Mouse (Mus musculus) hindbrain, postnatal 0 days (tissue): ENCODE data around the gene Slfn9. TPM values are rescaled to one million over a fixed set of nuclear protein-coding genes. Genes with fewer than 3 reads are reported as not detected.
A peak's percentile ranks its signal among the peaks of the same experiment; 100 is the strongest.
"Not testable (repeated sequence)": the region's sequence is repeated elsewhere in the genome, so short reads cannot be mapped to it uniquely, and the experiment has no call there.

Experiments used
- ATAC-seq: fragments of 200-750 bp; cut with Nextera tagmentation; 2 replicates; pipeline ENCODE4 v1.8.0; 2017; ENCODE audit warnings: mild to moderate bottlenecking, moderate TSS enrichment, moderate library complexity
- DNase-seq: peaks from one replicate; pipeline ENCODE4 v3.0.0-alpha.2; 2015; ENCODE audit warnings: low spot score
- H3K27ac ChIP-seq: fragments of 300-500 bp; sonication (generic); 2 replicates; pipeline ENCODE4 v1.5.1; 2014; ENCODE audit warnings: mild to moderate bottlenecking
- H3K27me3 ChIP-seq: fragments of 300-500 bp; sonication (generic); 2 replicates; pipeline ENCODE4 v1.6.1; 2014; ENCODE audit warnings: low read length, mixed read lengths; ENCODE audit not compliant: insufficient read depth
- H3K36me3 ChIP-seq: fragments of 300-500 bp; sonication (generic); 2 replicates; pipeline ENCODE4 v1.6.1; 2014; ENCODE audit warnings: low read length, mixed read lengths; ENCODE audit not compliant: insufficient read depth
- H3K4me1 ChIP-seq: fragments of 300-500 bp; sonication (generic); 2 replicates; pipeline ENCODE4 v1.6.1; 2014; ENCODE audit warnings: antibody characterized with exemption, low read length, mixed read lengths; ENCODE audit not compliant: insufficient read depth
- H3K4me2 ChIP-seq: fragments of 300-500 bp; sonication (generic); 2 replicates; pipeline ENCODE4 v1.6.1; 2014; ENCODE audit warnings: low read depth, mild to moderate bottlenecking, low read length, moderate library complexity, mixed read lengths
- H3K4me3 ChIP-seq: fragments of 300-500 bp; sonication (generic); 2 replicates; pipeline ENCODE4 v1.5.1; 2014; ENCODE audit warnings: low read length
- H3K9ac ChIP-seq: fragments of 300-500 bp; sonication (generic); replicated peaks from 2 replicates; pipeline ENCODE4 v1.6.1; 2014; ENCODE audit warnings: mild to moderate bottlenecking, low read length, moderate library complexity, mixed read lengths
- H3K9me3 ChIP-seq: fragments of 300-500 bp; sonication (generic); 2 replicates; pipeline ENCODE4 v1.6.1; 2016; ENCODE audit warnings: low read length, mixed read lengths
- CTCF ChIP-seq: IDR thresholded peaks from 2 replicates; pipeline ENCODE4 v1.5.1; 2016; ENCODE audit warnings: antibody characterized with exemption, control low read depth, low read depth
- WGBS: fragments of 180-500 bp; shearing (Covaris S2); extraction: QIAGEN DNeasy Blood & Tissue Kit; methylation state at CpG from one replicate; pipeline ENCODE4 v1.1.7; 2014; 5-methylcytosine and 5-hydroxymethylcytosine counted together
- polyA plus RNA-seq: library from polyadenylated mRNA; unstranded; fragments of >200 nt; fragmentation: Nextera tagmentation; extraction: Ambion mirVana; gene quantifications from 2 replicates; pipeline ENCODE4 v1.2.1, GENCODE M21; 2015
- total RNA-seq: library from RNA; depleted of rRNA; stranded (reverse); fragments of >200 nt; gene quantifications from 2 replicates; pipeline ENCODE4 v1.2.3, GENCODE M21; 2014; rRNA removed

The Slfn9 gene
- total RNA-seq (1.5 and 3.2 TPM in 2 replicates), polyA plus RNA-seq (2.2 and 2.4 TPM in 2 replicates)

DNA sequence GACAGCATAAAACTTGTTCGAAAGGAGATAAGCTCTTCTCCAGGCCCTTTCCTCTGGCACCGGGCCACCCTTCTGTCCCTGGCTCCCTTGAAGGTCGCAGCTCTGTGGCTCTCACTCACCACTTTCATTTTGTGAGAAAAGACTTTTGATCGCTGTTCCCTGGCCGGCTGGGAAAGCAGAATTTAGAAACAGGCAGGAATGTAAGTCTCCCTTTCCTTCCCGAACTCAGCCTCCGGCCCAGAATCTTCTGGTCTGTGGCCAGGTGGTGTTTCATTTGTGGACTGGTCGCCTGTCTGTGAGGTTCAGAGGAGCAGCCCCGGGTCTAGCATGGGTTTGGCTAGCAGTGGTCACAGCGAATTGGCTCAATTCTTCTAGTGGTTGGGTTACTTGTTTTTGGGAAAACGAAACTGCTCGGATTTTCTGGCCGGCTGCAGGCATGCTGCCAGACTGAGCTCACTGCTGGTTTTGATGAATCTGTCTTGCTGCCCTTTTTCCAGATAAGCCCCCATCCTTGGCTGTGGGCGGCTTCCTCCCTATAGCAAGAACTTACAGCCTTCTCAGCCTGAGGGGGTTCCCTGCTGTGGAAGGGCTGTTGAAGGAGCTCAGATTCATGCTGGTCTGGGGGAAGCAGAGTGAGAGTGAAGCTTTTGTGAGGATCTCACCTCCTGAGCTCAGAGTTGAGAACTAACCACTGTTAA, at the start of gene Slfn9:
Gene Slfn9, minus strand, starts transcription at position 362 of the 698 bp plus-strand sequence.
- H3K27ac ChIP-seq, result no peak within 1 kb of the TSS
- H3K36me3 ChIP-seq, result no peaks in the 10 kb centered on the region
- 6% methylated on average over 14 of the region's 14 CpGs for WGBS
- ATAC-seq, result no peak
- no peak for TF ChIP-seq CTCF
- peak; percentile 57 for DNase-seq
- H3K9ac ChIP-seq, result peak within 1 kb of the TSS; percentile 35
- H3K4me1 ChIP-seq, result no peaks in the 10 kb centered on the region
- peak within 1 kb of the TSS; percentile 36 for H3K4me3 ChIP-seq
- peak within 1 kb of the TSS; percentile 61 for H3K4me2 ChIP-seq
- no peaks in the 10 kb centered on the region for H3K27me3 ChIP-seq
- no peaks in the 10 kb centered on the region for H3K9me3 ChIP-seq

DNA sequence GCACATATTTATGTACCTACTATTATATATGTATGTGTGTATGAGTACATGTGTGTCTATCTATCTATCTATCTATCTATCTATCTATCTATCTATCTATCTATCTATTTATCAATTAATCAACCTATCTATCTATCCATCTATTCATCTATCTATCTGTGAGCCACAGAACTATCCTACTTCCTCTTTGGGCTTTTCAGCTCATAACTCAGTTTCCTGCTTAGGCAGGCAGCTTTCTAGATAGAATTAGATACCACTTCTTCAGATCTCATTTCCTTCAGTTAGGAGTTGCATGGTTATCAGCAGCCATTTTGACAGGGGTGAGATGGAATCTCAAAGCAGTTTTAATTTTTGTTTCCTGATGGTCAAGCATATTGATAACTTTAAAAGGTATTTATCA, 49.4 kb upstream of the Slfn9 start:
- Histone ChIP-seq H3K9me3 (no peaks in the 10 kb centered on the region), H3K27me3 (no peaks in the 10 kb centered on the region), H3K4me3 (no peak overlapping the region), H3K9ac (no peak overlapping the region), H3K36me3 (no peaks in the 10 kb centered on the region), H3K4me1 (no peaks in the 10 kb centered on the region), H3K4me2 (no peak overlapping the region), H3K27ac (no peak overlapping the region)
- ATAC-seq, result no peak
- DNase-seq, result no peak
- no peak for TF ChIP-seq CTCF

DNA sequence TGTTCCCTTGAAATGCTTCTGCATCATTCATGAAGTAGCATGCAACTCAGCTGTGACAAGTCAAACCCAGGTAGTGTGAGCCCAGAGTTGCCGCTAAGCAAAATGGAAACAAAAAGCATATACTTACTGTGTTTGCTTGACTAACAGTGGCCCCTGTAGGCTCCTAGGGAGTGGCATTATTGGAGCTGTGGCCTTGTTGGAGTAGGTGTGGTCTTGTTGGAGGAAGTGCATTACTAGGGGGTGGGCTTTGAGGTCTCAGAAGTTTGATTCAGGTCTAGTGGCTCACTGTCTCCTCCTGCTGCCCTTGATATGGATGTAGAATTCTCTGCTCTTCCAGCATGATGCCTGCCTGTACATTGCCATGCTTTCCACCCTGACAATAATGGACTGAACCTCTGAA, 48.7 kb upstream of the Slfn9 start:
- ATAC-seq (no peak), DNase-seq (no peak)
- no peaks in the 10 kb centered on the region for H3K27me3 ChIP-seq
- H3K27ac ChIP-seq, result no peak overlapping the region
- no peaks in the 10 kb centered on the region for H3K4me1 ChIP-seq
- WGBS, result 19% methylated on average over 1 of the region's 1 CpGs
- no peaks in the 10 kb centered on the region for H3K9me3 ChIP-seq
- TF ChIP-seq CTCF, result no peak
- no peak overlapping the region for H3K9ac ChIP-seq
- H3K4me3 ChIP-seq, result no peak overlapping the region
- 0 out of 2 replicates have a peak overlapping the region, but pooled peaks have one; percentile 11 for H3K4me2 ChIP-seq
- no peaks in the 10 kb centered on the region for H3K36me3 ChIP-seq

- Histone ChIP-seq H3K4me3 (no peak overlapping the region), H3K9me3 (no peaks in the 10 kb centered on the region), H3K4me1 (no peaks in the 10 kb centered on the region), H3K27ac (no peak overlapping the region), H3K4me2 (peak overlapping the region; percentile 11; the same call in 1 of the 2 replicates), H3K9ac (no peak overlapping the region), H3K27me3 (no peaks in the 10 kb centered on the region), H3K36me3 (no peaks in the 10 kb centered on the region)
- no peak for TF ChIP-seq CTCF
- ATAC-seq (no peak), DNase-seq (no peak)
- 17% methylated on average over 19 of the region's 19 CpGs for WGBS
Observed at GRCm38 (mm10) chr11:83039796-83040195, 48.2 kb upstream of the Slfn9 start.

- Histone ChIP-seq H3K4me1 (no peaks in the 10 kb centered on the region), H3K36me3 (no peaks in the 10 kb centered on the region), H3K27me3 (no peaks in the 10 kb centered on the region), H3K9ac (no peak overlapping the region), H3K27ac (no peak overlapping the region), H3K4me2 (no peak overlapping the region), H3K4me3 (no peak overlapping the region), H3K9me3 (no peaks in the 10 kb centered on the region)
- WGBS, result 56% methylated on average over 1 of the region's 1 CpGs
- ATAC-seq (no peak), DNase-seq (no peak)
- TF ChIP-seq CTCF, result no peak
Observed at GRCm38 (mm10) chr11:83039156-83039555, 47.5 kb upstream of the Slfn9 start.

GRCm38 (mm10) chr11:83038686-83039085, 47.1 kb upstream of the Slfn9 start:
- not testable (repeated sequence) for H3K4me2 ChIP-seq, H3K4me3 ChIP-seq, H3K9ac ChIP-seq, H3K27ac ChIP-seq, H3K36me3 ChIP-seq, DNase-seq, H3K27me3 ChIP-seq, H3K9me3 ChIP-seq, ATAC-seq, H3K4me1 ChIP-seq
- 85% methylated on average over 3 of the region's 3 CpGs for WGBS

DNA sequence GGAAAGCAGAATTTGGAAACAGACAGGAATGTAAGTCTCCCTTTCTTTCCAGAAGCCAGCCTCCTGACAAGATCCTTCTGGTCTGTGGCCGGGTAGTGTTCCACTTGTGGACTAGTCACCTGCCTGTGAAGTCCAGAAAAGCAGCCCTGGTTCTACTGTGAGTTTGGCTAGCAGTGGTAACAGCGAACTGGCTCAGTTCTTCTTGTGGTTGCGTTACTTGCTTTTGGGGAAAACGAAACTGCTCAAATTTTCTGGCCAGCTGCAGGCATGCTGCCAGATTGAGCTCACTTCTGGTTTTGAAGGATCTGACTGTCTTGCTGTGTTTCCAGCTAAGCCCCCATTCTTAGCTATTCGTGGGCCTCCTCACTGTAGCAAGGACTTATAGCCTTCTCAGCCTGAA, 29.0 kb upstream of the Slfn9 start, which contains the start of gene Slfn8:
Gene Slfn8, minus strand, starts transcription at position 190 of the 400 bp plus-strand sequence.
- DNase-seq (peak; percentile 10), ATAC-seq (no peak)
- Histone ChIP-seq H3K4me3 (no peak within 1 kb of the TSS), H3K27ac (no peak within 1 kb of the TSS), H3K4me2 (no peak within 1 kb of the TSS), H3K27me3 (no peaks in the 10 kb centered on the region), H3K9ac (no peak within 1 kb of the TSS), H3K4me1 (no peaks in the 10 kb centered on the region), H3K9me3 (no peaks in the 10 kb centered on the region), H3K36me3 (no peaks in the 10 kb centered on the region)
- 68% methylated on average over 5 of the region's 5 CpGs for WGBS
- no peak for TF ChIP-seq CTCF

DNA sequence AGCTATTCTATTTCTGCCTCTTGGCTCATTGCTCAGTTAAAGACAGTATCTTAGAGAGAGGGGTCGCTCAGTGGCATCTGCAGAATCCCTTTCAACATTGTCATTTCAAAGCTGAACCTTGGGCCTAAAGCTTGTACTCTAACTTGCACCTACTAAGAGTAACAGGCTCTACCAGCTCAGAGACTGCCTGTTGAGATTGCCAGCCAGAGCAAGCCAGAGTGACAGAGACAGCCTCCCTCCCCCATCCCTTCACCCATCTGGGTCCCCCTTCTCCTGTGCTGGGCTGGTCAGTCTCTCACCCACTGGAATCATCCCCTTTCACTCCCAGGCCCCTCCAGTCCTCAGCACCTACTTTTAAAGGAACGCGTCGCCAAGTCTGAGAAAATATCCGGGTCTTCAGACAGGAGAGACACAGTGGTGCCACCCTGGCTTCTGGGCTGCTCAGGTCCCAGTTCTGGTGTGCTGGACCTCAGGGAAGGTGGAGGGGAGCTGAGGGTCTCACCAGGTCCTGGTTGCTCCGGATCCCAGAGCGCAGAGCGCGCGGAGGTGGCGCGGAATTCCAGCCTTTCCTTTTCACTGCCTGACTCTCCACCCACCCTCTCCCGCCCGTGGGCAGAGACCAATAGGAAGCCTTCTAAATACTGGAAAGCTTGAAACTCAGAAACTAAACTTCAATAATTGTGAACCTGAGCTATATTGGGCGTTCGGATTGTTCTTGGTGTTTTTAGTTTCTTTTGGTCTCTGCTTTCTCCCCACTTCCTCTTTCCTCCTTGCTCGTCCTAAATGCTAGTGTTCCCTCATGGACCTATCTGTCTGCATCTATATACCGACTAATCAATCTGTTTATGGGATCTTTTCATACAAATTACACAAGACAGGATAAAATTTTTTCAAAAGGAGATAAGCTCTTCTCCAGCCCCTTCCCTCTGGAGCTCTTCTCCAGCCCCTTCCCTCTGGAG, 28.2 kb upstream of the Slfn9 start:
- not testable (repeated sequence) for DNase-seq, H3K27ac ChIP-seq, H3K36me3 ChIP-seq, H3K9ac ChIP-seq, H3K27me3 ChIP-seq, H3K4me1 ChIP-seq, ATAC-seq, H3K4me2 ChIP-seq, H3K9me3 ChIP-seq, H3K4me3 ChIP-seq
- 84% methylated on average over 18 of the region's 18 CpGs for WGBS
